Mouse (Mus musculus): ENCODE results near the gene Gm7544.
"Not testable (repeated sequence)": the region's sequence is repeated elsewhere in the genome, so short reads cannot be mapped to it uniquely, and the experiment has no call there.

Gene Gm7544

GRCm38 (mm10) chr1:82955913-82956312 is at the start of gene Gm7544:
TSS of gene Gm7544 (minus strand) at chr1:82956013.
- DNase-seq: not testable (repeated sequence)

- not testable (repeated sequence) for DNase-seq
These were observed 44.5 kb upstream of the Gm7544 start, which contains the start of gene Gm47959 for GRCm38 (mm10) chr1:83000306-83000705. TSS of gene Gm47959 (plus strand) at chr1:83000548.

- no peak for DNase-seq
These were observed 38.1 kb upstream of the Gm7544 start for GRCm38 (mm10) chr1:82993947-82994346.

- peak; percentile 59 for DNase-seq
These were observed 36.3 kb upstream of the Gm7544 start for GRCm38 (mm10) chr1:82992093-82992492.

GRCm38 (mm10) chr1:82991596-82991995 is 35.8 kb upstream of the Gm7544 start:
- no peak for DNase-seq

- peak; percentile 10 for DNase-seq
These were observed 35.2 kb upstream of the Gm7544 start for GRCm38 (mm10) chr1:82991062-82991461.

GRCm38 (mm10) chr1:82987530-82988198 is 31.9 kb upstream of the Gm7544 start:
- DNase-seq: peak; percentile 71

- DNase-seq: no peak
These were observed 30.9 kb upstream of the Gm7544 start for GRCm38 (mm10) chr1:82986738-82987137.

- no peak for DNase-seq
These were observed 22.0 kb upstream of the Gm7544 start for GRCm38 (mm10) chr1:82977840-82978239.

- DNase-seq: peak; percentile 14
These were observed 19.9 kb upstream of the Gm7544 start for GRCm38 (mm10) chr1:82975750-82976149.

GRCm38 (mm10) chr1:82974342-82974741 is 18.5 kb upstream of the Gm7544 start:
- peak; percentile 11 for DNase-seq

GRCm38 (mm10) chr1:82973901-82974300 is 18.1 kb upstream of the Gm7544 start:
- DNase-seq: no peak

- DNase-seq: peak; percentile 17
These were observed 17.4 kb upstream of the Gm7544 start for GRCm38 (mm10) chr1:82973244-82973643.

- DNase-seq: peak; percentile 52
These were observed 16.2 kb upstream of the Gm7544 start for GRCm38 (mm10) chr1:82972046-82972445.

GRCm38 (mm10) chr1:82966413-82966812 is 10.6 kb upstream of the Gm7544 start:
- DNase-seq: no peak

GRCm38 (mm10) chr1:82959870-82960385 is 4.1 kb upstream of the Gm7544 start, which contains the start of gene Gm47955:
TSS of gene Gm47955 (plus strand) at chr1:82960286.
- no peak for DNase-seq

GRCm38 (mm10) chr1:82948601-82949000 is 7.2 kb downstream of the Gm7544 start:
- no peak for DNase-seq

GRCm38 (mm10) chr1:82946029-82946428 is 9.8 kb downstream of the Gm7544 start:
- DNase-seq: not testable (repeated sequence)

GRCm38 (mm10) chr1:82943295-82943694 is 12.5 kb downstream of the Gm7544 start, which contains the start of gene A030003K21Rik:
TSS of gene A030003K21Rik (minus strand) at chr1:82943388.
- not testable (repeated sequence) for DNase-seq

- not testable (repeated sequence) for DNase-seq
These were observed 13.3 kb downstream of the Gm7544 start for GRCm38 (mm10) chr1:82942505-82942904.

GRCm38 (mm10) chr1:82938666-82939065 is 17.1 kb downstream of the Gm7544 start:
- no peak for DNase-seq

GRCm38 (mm10) chr1:82931326-82931725 is 24.5 kb downstream of the Gm7544 start, which contains the start of gene Gm6217:
TSS of gene Gm6217 (minus strand) at chr1:82931399.
- not testable (repeated sequence) for DNase-seq

- not testable (repeated sequence) for DNase-seq
These were observed 25.3 kb downstream of the Gm7544 start for GRCm38 (mm10) chr1:82930558-82930957.

- DNase-seq: peak; percentile 14
These were observed 31.2 kb downstream of the Gm7544 start, which contains the start of gene A030014E15Rik for GRCm38 (mm10) chr1:82924650-82925049. TSS of gene A030014E15Rik (plus strand) at chr1:82924917.

Data from kidney, postnatal 14 days (tissue).